10 mouse cellular contexts compared by ENCODE assay signal in the genomic region with DNA sequence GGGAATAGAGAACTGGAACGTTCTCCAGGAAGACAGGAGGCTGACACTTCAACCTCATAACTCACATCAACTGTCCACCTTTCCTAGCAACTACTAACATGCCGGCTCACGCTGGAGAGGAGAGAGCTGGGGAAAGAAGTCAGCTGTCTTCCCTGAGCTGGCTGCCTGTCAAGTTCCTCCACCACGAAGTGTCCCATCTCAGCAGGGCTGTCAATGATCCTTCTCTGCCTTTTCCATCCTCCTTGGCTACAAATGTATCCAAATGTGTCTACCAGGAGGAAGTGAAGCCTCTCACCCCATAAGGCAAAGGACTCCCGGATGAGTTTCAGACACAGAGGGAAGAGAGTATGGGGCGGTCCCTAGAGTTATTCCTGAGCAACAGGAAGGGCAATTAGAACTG. TPM values are rescaled to one million over a fixed set of nuclear protein-coding genes. Genes with fewer than 3 reads are reported as not detected.
DNase-seq lines count a peak whose midpoint lies in the region; ATAC-seq and TF ChIP-seq lines count a peak whose summit lies in the region.
"Had no signal": no experiment of that assay in that cellular context is flagged by ENCODE, and none has a peak within 500 bp of the region (broad histone marks: within the 10 kb centered on the region; RNA-seq: fewer than 3 reads in every experiment).

No protein-coding gene starts in this region.

- peak overlapping the region; percentile 75 for H3K4me3 ChIP-seq in heart, embryonic 13.5 days
- peak overlapping the region; percentile 73 for H3K4me3 ChIP-seq in cortical plate, adult 2 months (ENCODE audit: insufficient read depth, low read length)
- peak overlapping the region; percentile 75; the same call in 1 of the 2 replicates for H3K4me3 ChIP-seq in hindbrain, embryonic 16.5 days (ENCODE audit: low read length)
- peak overlapping the region; percentile 91; the same call in 1 of the 2 replicates for H3K4me3 ChIP-seq in midbrain, embryonic 15.5 days

- peak overlapping the region; percentile 96 for H3K4me2 ChIP-seq in heart, embryonic 13.5 days
- H3K4me2 ChIP-seq in hindbrain, embryonic 16.5 days (ENCODE audit: low read length): peak overlapping the region; percentile 94
- H3K4me2 ChIP-seq in midbrain, embryonic 15.5 days: peak overlapping the region; percentile 96

- TF ChIP-seq POLR2A in cortical plate, adult 2 months (IDR thresholded peaks at IDR 0.05; ENCODE audit: extremely low read depth, insufficient read depth, low read length): no peak

- H3K9me3 ChIP-seq in heart, embryonic 13.5 days: no peaks in the 10 kb centered on the region
- H3K9me3 ChIP-seq in hindbrain, embryonic 16.5 days (ENCODE audit: control insufficient read depth, low read length): no peaks in the 10 kb centered on the region
- no peaks in the 10 kb centered on the region for H3K9me3 ChIP-seq in midbrain, embryonic 15.5 days

- 24% methylated on average over 6 of the region's 6 CpGs for WGBS in heart, embryonic 13.5 days
- WGBS in hindbrain, embryonic 16.5 days: 41% methylated on average over 6 of the region's 6 CpGs
- WGBS in midbrain, embryonic 15.5 days: 51% methylated on average over 6 of the region's 6 CpGs

- ATAC-seq in heart, embryonic 13.5 days (ENCODE audit: extremely low read depth, insufficient number of reproducible peaks, low FRiP score, low TSS enrichment): no peak
- no peak for ATAC-seq in hindbrain, embryonic 16.5 days
- no peak for ATAC-seq in midbrain, embryonic 15.5 days (replicated peaks)
- ATAC-seq: Patski had no signal

- H3K27me3 ChIP-seq in heart, embryonic 13.5 days (replicated peaks): 0 out of 2 replicates have a peak, but pooled peaks cover 5% of the 10 kb centered on the region
- H3K27me3 ChIP-seq in hindbrain, embryonic 16.5 days (replicated peaks; ENCODE audit: control insufficient read depth, insufficient read depth, low read length): no peaks in the 10 kb centered on the region
- H3K27me3 ChIP-seq in midbrain, embryonic 15.5 days (replicated peaks): no peaks in the 10 kb centered on the region
- H3K27me3 ChIP-seq: Patski had no signal

- H3K27ac ChIP-seq in heart, embryonic 13.5 days (replicated peaks): peak overlapping the region; percentile 98
- no peak overlapping the region for H3K27ac ChIP-seq in cortical plate, adult 2 months (ENCODE audit: insufficient read depth, low read length)
- no peak overlapping the region for H3K27ac ChIP-seq in hindbrain, embryonic 16.5 days (ENCODE audit: low read depth, low read length)
- no peak overlapping the region for H3K27ac ChIP-seq in midbrain, embryonic 15.5 days

- no peak for TF ChIP-seq CTCF in cortical plate, adult 2 months (IDR thresholded peaks at IDR 0.05; ENCODE audit: extremely low read depth, insufficient read depth, low read length)

- H3K9ac ChIP-seq in heart, embryonic 13.5 days: peak overlapping the region; percentile 83; the same call in 1 of the 2 replicates
- peak overlapping the region; percentile 87 for H3K9ac ChIP-seq in hindbrain, embryonic 16.5 days (ENCODE audit: low read depth, low read length)
- peak overlapping the region; percentile 1; the same call in 1 of the 2 replicates for H3K9ac ChIP-seq in midbrain, embryonic 15.5 days

- peaks cover 73% of the 10 kb centered on the region for H3K4me1 ChIP-seq in heart, embryonic 13.5 days
- peaks cover 16% of the 10 kb centered on the region; the same call in 1 of the 2 replicates for H3K4me1 ChIP-seq in cortical plate, adult 2 months (ENCODE audit: control insufficient read depth, insufficient read depth, low read length)
- peaks cover 61% of the 10 kb centered on the region for H3K4me1 ChIP-seq in hindbrain, embryonic 16.5 days (ENCODE audit: control insufficient read depth, insufficient read depth, low read depth, low read length)
- H3K4me1 ChIP-seq in midbrain, embryonic 15.5 days: peaks cover 71% of the 10 kb centered on the region

- no peaks in the 10 kb centered on the region for H3K36me3 ChIP-seq in heart, embryonic 13.5 days
- H3K36me3 ChIP-seq in hindbrain, embryonic 16.5 days (ENCODE audit: control insufficient read depth, insufficient read depth, low read length): no peaks in the 10 kb centered on the region
- no peaks in the 10 kb centered on the region for H3K36me3 ChIP-seq in midbrain, embryonic 15.5 days (replicated peaks)

- no peak for DNase-seq in heart, postnatal 4 days
- DNase-seq in spleen, adult 18-20 months: no peak
- DNase-seq in kidney, adult 9 months: no peak
- no peak for DNase-seq in urinary bladder, adult 18-20 months (ENCODE audit: low spot score in 2 of 2)
- DNase-seq: gastrocnemius, postnatal 25 days had no signal

RNA-seq across cellular contexts. Expression of gene Lrp1, which starts 2.8 kb away (rescaled TPM):
- 30.7 and 37.9 TPM in 2 replicates for polyA plus RNA-seq in heart, embryonic 13.5 days (2015; fragmentation: Nextera tagmentation; extraction: Ambion mirVana)
- total RNA-seq in heart, postnatal 4 days (2021): 10 to 100 TPM; 68.8 to 73.0 TPM
- 294 and 309 TPM in 2 replicates for polyA plus RNA-seq in cortical plate, adult 2 months (2012; rRNA removed)
- 109 and 125 TPM in 2 replicates for polyA plus RNA-seq in hindbrain, embryonic 16.5 days (2015; fragmentation: Nextera tagmentation; extraction: Ambion mirVana)
- 117 and 119 TPM in 2 replicates for polyA plus RNA-seq in midbrain, embryonic 15.5 days (2015; fragmentation: Nextera tagmentation; extraction: Ambion mirVana)

RNA-seq across cellular contexts. Expression of gene Stat6, which starts 24.6 kb away (rescaled TPM):
- polyA plus RNA-seq in heart, embryonic 13.5 days (2015; fragmentation: Nextera tagmentation; extraction: Ambion mirVana): 24.5 and 24.6 TPM in 2 replicates
- 10 to 100 TPM; 41.7 to 42.1 TPM for total RNA-seq in heart, postnatal 4 days (2021)
- polyA plus RNA-seq in cortical plate, adult 2 months (2012; rRNA removed): 11.9 and 12.6 TPM in 2 replicates
- 6.0 and 8.0 TPM in 2 replicates for polyA plus RNA-seq in hindbrain, embryonic 16.5 days (2015; fragmentation: Nextera tagmentation; extraction: Ambion mirVana)
- 5.8 and 5.9 TPM in 2 replicates for polyA plus RNA-seq in midbrain, embryonic 15.5 days (2015; fragmentation: Nextera tagmentation; extraction: Ambion mirVana)

RNA-seq across cellular contexts. Expression of gene Nemp1, which starts 48.5 kb away (rescaled TPM):
- polyA plus RNA-seq in heart, embryonic 13.5 days (2015; fragmentation: Nextera tagmentation; extraction: Ambion mirVana): 7.1 and 7.4 TPM in 2 replicates
- total RNA-seq in heart, postnatal 4 days (2021): 1 to 10 TPM; 8.9 TPM
- 3.8 TPM in 2 replicates for polyA plus RNA-seq in cortical plate, adult 2 months (2012; rRNA removed)
- 2.9 and 3.9 TPM in 2 replicates for polyA plus RNA-seq in hindbrain, embryonic 16.5 days (2015; fragmentation: Nextera tagmentation; extraction: Ambion mirVana)
- polyA plus RNA-seq in midbrain, embryonic 15.5 days (2015; fragmentation: Nextera tagmentation; extraction: Ambion mirVana): 3.3 and 3.7 TPM in 2 replicates

RNA-seq across cellular contexts. Expression of gene Nab2, which starts 50.2 kb away (rescaled TPM):
- 9.7 and 10.4 TPM in 2 replicates for polyA plus RNA-seq in heart, embryonic 13.5 days (2015; fragmentation: Nextera tagmentation; extraction: Ambion mirVana)
- total RNA-seq in heart, postnatal 4 days (2021): 10 to 100 TPM; 13.5 to 14.9 TPM
- 35.3 and 40.3 TPM in 2 replicates for polyA plus RNA-seq in cortical plate, adult 2 months (2012; rRNA removed)
- polyA plus RNA-seq in hindbrain, embryonic 16.5 days (2015; fragmentation: Nextera tagmentation; extraction: Ambion mirVana): 2.2 and 3.2 TPM in 2 replicates
- 1.9 and 2.6 TPM in 2 replicates for polyA plus RNA-seq in midbrain, embryonic 15.5 days (2015; fragmentation: Nextera tagmentation; extraction: Ambion mirVana)

Comparison
In these comparisons a context has a peak if more than half of its experiments do, and no peak if none do; other contexts are left out.
1. H3K9ac ChIP-seq: peak in every context shown above with its lines; median percentile 87 in hindbrain, embryonic 16.5 days; 83 in heart, embryonic 13.5 days; 1 in midbrain, embryonic 15.5 days.